Mouse (Mus musculus) small intestine, adult 2 months (tissue): ENCODE measurements around the gene Hivep3.

Experiments
- CTCF ChIP-seq: fragments of 200-500 bp; IDR thresholded peaks from 2 replicates; pipeline ENCODE4 v1.5.1; 2012; ENCODE audit warnings: low read depth, mild to moderate bottlenecking, control low read depth, inconsistent platforms, low read length, moderate library complexity, mixed read lengths; ENCODE audit not compliant: insufficient replicate concordance, insufficient read length; ENCODE audit errors: extremely low read depth
- POLR2A ChIP-seq: fragments of 200-500 bp; IDR thresholded peaks from 2 replicates; pipeline ENCODE4 v1.6.1; 2012; ENCODE audit warnings: low read depth, mild to moderate bottlenecking, control low read depth, inconsistent platforms, low read length, moderate library complexity

GRCm38 (mm10) chr4:120003006-120003405, 269.4 kb downstream of the Hivep3 start:
- no peak for TF ChIP-seq POLR2A
- 0 out of 2 replicates have a peak, but pooled peaks have one; percentile 11 for TF ChIP-seq CTCF
